Mouse (Mus musculus): ENCODE measurements at regions not wholly inside any gene's neighbourhood (a gene's known extent, or its start where the extent isn't known, plus 50 kb on each side); places are given as distances from the start of the nearest gene placed in this dataset.

DNA sequence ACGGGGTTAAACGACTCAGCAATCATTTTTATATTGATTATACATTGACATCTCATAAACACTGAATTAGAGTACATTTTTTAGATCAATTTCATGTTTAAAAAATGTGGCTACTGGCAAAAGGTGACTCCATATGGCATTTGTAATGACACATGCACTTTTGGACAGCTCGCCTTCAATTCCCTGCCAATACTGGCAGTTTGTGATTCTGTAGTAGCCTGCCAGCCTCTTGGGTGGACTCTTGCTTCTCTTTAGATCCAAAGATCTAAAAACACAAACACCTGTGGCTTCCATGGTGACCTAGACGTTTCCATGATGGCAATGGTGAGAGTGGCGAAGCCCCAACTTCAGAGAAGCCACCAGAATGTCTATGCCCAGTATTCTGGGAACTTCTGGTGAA lies 83.1 kb upstream of the Pcdh8 start:
- DNase-seq (ENCODE audit: low spot score in 2 of 2): no peak

DNA sequence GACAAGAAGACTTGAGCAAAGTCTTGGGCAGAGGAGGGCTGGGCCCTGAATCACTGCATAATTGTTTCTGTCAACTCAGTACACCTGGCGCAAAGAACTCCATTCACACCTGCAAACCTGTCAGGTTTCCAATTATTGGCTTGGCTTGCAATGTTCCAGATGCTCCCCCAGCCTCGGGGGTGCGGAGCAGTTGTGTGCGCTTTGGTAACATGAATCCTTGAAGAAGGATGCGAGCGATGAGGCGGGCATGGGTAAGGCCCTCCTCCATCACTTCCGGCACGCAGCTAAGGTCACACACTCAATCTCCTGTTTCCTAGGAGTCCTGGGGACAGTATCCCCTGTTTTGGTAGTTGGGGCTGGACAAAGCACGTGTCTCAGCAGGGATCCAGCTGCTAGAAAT lies 81.6 kb upstream of the Pcdh8 start:
- DNase-seq (ENCODE audit: low spot score in 2 of 2): no peak

DNA sequence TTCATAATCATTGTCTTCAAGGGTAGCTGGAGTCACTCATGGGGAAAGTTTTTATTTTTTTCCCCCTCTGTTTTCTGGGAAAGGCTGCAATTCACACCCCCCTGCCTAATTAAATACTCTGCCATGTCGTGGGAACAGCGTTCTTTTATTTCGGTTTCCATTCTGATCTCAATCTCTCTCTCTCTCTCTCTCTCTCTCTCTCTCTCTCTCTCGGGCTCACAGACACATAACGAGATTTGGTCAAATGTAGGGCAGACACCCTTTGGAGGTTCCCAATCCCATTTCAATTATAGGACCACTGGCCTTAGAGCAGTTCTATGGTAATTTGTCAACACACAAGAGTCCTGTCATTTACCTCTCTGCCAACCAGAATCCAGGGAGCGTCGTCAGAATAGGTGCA lies 80.7 kb upstream of the Pcdh8 start:
- no peak for DNase-seq (ENCODE audit: low spot score in 2 of 2)

DNA sequence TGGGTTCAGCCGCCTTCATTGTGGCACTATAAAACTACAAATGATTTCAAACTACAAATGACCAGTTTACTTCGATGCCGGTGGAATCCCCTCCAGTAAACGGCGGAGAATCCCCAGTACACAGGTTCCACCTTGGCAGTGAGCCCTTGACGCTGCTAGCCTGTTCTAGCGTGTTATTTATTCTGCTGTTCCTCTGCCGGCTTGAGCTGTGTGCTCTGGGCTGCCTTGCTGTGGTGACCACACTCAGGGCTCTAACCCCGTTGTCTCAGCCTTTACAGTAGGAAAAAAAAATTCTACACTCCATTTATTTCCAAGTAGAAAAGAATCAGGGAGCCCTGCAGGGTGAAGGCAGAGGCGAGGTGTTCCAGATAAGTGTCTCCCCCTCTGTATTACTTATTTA lies 80.1 kb upstream of the Pcdh8 start:
- no peak for DNase-seq (ENCODE audit: low spot score in 2 of 2)

DNA sequence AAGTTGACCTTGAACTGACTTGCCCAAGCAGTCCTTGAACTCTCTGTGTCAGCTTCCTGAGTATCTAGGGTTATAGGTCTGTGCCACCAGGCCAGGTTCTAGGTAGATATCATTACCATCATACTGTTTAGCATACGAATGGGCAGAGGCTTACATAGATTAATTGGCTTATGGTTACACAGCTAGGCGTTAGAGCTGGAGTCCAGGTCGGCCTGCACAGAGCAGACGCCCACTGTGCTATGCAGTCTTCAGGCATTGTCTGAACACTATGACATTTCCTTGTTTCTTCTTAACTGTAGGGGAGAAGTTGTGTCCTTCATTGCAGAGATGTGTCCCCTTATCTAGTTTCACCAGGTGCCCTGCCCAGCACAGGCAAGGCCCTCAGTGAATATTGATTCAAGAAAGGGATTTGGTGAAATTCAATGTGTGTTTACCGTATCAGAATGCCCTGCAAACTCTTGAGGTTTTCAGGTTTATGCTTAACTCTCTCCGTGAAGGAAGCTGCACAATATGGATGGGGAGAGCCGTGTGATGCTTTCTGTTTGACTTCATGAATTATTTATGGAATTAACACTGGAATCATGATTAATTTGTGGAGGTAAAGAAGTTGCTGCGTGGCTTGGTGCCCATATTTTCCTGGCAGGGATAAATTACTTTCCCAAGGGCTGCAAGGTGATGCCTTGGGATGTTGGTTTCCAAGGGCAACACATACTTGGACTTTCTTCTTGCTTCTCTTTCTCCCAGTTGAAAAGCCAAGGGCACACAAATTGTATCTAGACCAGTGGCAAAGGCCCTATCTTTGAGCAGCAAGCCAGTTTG lies 78.7 kb upstream of the Pcdh8 start:
- no peak for DNase-seq (ENCODE audit: low spot score in 2 of 2)

DNA sequence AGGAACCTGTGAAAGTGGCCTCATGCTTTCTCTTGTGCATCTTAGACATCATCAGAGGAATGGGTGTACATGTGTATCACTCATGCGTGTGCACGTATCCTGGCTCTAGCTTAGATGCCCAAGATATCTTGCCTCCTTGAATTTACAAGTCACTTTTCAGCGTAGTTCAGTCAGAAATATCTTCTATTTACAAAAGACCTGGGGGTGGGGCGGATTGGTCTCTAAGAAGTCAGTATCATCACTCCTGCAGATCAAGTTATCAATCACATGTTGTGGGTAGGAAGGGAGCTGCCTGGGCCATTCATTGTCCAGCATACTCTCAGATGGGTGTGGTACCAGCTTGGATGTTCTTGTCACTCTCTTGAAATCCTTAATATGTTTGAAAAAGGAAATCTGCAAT lies 77.0 kb upstream of the Pcdh8 start:
- DNase-seq (ENCODE audit: low spot score in 2 of 2): no peak

DNA sequence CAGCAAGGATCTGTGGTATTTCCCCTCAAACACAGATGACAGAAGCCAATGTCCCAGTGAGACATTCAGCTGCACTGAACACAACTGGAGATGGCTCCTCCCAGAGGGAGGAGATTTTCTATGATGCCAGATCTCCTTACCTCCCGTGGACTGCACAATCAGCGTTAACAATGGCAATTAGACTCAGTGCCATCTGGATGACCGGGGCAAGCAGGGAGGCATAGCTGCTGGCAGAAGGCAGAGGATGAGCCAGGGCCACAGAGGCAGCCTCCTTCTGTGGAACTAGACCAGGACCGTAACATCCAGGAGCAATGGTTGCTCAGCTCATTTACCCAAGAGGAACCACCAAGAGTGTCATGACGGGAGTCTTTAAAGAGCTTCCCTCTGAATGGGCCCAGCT lies 73.2 kb upstream of the Pcdh8 start:
- DNase-seq (ENCODE audit: low spot score in 2 of 2): no peak

DNA sequence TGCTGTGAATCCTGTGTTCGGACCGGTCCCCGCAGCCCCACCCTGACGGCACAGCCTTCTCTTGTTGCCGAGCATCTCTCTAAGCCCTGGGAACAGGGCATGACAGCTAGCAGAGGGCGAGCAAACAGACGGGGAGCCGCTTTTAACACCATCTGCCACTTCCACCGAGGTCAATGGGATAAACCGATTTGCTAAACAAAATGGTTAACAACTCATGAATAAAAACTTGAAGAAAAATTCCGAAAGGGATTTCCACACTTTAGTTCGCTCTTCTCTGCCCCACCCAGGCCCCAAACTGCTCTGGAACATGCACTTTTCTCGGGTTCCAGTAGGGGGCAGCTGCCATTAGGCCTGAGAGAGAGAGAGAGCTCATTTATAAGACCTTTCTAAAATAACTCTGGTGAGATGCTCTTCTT lies 72.0 kb upstream of the Pcdh8 start:
- no peak for DNase-seq (ENCODE audit: low spot score in 2 of 2)

DNA sequence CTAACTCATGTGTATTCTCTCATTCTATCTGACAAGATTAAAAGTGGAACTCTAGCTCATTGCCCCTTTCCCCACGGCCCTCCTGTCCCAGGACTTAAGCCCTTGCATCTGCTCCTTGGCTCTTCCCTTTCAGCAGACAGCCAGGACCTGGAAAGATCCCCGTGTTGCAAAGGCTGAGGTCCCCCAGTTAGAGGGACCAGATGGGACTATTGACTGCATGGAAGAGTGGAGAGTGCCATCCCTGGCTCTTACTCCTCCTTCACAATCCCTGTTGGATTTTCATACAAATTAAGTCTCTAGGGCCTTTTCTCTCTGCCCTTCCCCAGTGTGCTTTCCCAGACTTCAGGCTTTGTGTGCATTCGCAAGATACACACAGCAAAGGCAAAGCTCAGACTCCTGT lies 71.6 kb upstream of the Pcdh8 start:
- no peak for DNase-seq (ENCODE audit: low spot score in 2 of 2)

DNA sequence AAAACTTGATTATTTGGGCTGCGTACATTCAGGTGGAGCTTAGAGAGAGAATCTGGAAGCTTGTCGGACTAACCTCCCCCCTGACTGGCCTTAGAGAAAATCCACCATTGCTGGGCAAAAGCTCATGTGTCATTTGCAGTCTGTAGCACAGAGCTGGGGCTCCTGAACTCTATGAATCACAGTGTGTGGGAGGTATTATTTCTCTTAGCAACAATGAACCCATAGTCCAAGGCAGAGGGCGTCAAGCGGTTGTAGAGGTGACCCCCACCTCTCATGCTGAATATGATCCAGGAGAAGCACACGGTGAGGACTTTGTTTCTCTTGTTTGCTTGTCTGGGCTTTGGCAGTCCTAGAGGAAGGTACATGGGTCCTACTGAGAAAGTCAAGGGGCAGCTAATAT lies 66.0 kb upstream of the Pcdh8 start:
- DNase-seq (ENCODE audit: low spot score in 2 of 2): no peak

DNA sequence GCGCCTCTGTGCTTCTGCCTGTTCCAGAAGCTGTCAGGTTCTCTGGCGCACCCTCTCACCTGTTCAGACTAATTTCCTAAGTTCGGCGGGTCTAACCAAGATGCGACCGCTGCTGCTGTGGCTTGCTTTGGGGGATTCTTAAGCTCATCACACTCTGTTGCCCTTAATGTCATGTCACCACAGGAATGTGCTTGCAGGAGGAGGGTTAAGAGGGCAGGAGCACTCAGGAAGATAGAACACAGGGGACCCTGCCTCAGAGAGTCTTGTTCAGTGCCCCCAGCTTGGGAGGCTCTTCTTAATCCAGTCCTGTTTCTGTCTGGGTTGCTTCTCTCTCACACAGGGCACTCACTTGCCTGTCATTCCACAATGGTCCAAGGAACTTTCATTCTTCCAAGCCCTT lies 65.1 kb upstream of the Pcdh8 start:
- no peak for DNase-seq (ENCODE audit: low spot score in 2 of 2)

DNA sequence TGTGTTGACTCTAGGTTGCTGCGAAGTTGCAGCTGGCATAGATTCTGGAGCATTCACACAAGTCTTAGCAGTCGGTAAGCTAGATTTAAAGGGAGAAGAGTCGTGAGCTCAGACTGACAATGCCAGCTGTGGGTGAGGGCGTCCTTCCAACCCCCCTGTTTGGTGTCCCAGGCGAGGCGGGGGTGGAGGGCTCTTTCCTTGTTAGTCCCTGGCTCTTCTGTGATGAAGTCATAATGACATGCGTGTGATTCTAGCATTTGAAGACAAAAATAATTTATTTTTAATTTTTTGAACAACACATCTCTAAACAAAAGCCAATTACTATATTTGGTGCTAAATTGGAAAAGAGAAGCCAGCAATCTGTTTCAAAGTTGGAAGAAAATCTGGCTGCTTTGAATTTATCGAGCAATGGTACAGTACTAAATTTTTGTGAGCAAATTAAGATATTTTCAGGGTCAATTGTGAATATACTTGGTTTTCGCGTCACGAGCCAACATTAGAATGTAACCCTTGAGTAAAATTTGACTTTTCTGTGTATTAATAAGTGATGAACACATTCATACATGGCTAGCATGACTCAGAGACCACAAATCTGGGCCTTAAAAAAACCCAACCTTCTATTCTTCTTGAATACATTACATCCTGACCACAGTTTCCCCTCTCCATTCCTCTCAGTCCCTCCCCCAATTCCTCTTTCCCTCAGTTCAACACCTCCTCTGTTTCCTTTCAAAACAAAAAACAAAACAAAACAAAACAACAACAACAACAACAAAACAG lies 53.7 kb upstream of the Pcdh8 start:
- peak; percentile 62 to 63 for DNase-seq (ENCODE audit: low spot score in 2 of 2)

DNA sequence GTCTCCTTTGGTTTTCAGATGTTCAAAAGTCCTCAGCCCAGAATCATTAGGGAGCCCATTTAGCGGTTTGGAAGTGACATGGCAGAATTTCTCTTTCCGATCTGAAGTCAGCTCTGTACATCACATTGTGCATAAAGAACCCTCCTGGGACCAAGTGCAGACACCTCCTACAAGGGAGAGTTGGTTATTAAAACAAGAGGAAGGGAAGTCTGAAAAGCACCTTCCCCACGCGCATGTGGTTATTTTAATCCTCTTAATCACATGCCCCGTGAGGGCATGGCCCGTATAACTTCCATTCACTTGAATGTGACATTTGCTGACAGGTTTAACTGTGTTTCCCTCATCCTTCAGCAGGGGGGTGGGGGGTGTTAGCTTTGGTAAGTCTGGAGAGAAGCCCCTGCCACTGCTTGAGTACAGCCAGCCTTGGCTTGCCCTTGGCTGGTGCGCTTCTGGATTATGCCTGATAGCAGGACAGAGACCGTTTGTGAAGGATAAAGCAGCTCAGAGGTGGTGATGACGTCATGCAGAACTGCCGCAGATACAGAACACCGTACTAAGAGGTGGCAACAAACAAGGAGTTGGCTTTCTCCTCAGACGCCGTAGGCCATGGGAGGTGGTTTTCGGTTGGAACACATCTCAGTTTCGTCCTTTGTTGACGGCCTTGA lies 51.5 kb upstream of the Pcdh8 start:
- no peak for DNase-seq (ENCODE audit: low spot score in 2 of 2)

DNA sequence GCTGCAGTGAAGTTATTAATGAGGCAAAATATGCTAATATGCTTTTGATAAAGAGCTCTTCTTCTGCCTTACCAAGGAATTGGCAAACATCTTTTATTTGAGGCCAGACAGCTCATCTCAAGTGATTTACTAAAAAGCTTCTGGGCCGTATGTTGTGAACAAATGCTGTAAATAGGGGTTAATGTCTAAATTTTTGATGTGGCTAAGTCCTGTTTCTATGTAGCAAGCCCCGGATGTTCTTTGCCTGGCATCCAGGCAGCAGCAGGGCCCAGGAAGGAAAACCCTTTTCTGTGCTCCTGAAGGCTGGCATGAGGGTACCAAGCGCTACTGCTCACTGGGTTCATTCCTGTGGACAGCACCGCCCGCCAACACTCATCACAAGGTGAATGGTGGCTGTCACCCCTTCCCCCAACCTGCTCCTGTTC lies 50.9 kb upstream of the Pcdh8 start:
- no peak for DNase-seq (ENCODE audit: low spot score in 2 of 2)

DNA sequence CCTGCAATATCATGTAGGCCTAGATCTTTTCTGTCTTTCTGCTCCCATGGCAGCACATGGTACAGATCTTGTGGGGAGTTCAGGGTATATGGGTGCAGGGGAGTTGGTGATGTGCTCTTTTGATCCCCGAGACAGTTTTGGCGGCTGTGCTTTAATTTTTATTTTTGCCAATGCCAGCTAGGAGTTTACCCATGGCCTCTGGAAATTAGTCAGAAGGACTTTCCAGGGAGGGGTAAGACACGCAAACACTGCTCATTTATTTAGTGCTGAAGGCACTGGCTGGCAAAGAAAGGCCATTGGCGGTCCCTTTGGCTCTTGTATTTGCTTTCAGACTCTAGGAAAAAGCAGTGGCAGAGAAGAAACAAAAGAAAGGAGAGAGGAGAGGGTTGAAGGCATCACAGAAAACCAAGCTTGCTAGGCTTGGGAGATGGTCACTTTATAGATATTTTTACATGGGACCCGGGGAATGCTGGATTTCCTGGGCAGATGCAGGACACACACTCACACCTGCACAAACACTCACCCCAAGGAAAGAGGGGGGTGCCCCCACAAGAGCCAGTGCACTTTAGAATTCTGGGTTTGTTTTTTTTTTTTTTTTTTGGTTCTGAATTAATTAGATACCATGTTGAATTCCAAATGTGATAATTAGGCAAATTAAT lies 50.4 kb upstream of the Pcdh8 start:
- DNase-seq (ENCODE audit: low spot score in 2 of 2): no peak
